Mouse (Mus musculus) neural tube, embryonic 11.5 days (tissue): ENCODE results near the gene Eif4g1. TPM values are rescaled to one million over a fixed set of nuclear protein-coding genes. Genes with fewer than 3 reads are reported as not detected.
A peak's percentile ranks its signal among the peaks of the same experiment; 100 is the strongest.

Experiments
- ATAC-seq: fragments of 200-750 bp; cut with Nextera tagmentation; 2 replicates; pipeline ENCODE4 v1.8.0; 2017; ENCODE audit warnings: moderate number of reproducible peaks, mild to moderate bottlenecking, moderate TSS enrichment, moderate library complexity; ENCODE audit not compliant: insufficient read depth, low FRiP score, low TSS enrichment
- DNase-seq: peaks from one replicate; pipeline ENCODE4 v3.0.0-alpha.2; 2015; ENCODE audit warnings: low spot score
- H3K27ac ChIP-seq: fragments of 300-500 bp; sonication (generic); 2 replicates; pipeline ENCODE4 v1.5.1; 2014; ENCODE audit warnings: low read depth, mild to moderate bottlenecking, low read length
- H3K27me3 ChIP-seq: fragments of 300-500 bp; sonication (generic); 2 replicates; pipeline ENCODE4 v1.6.1; 2014; ENCODE audit warnings: mild to moderate bottlenecking, low read length, mixed read lengths; ENCODE audit not compliant: control insufficient read depth, insufficient read depth
- H3K36me3 ChIP-seq: fragments of 300-500 bp; sonication (generic); 2 replicates; pipeline ENCODE4 v1.6.1; 2014; ENCODE audit warnings: mild to moderate bottlenecking, low read length, moderate library complexity, mixed read lengths; ENCODE audit not compliant: control insufficient read depth, insufficient read depth
- H3K4me1 ChIP-seq: fragments of 300-500 bp; sonication (generic); 2 replicates; pipeline ENCODE4 v1.6.1; 2014; ENCODE audit warnings: low read length, mixed read lengths; ENCODE audit not compliant: control insufficient read depth, insufficient read depth
- H3K4me2 ChIP-seq: fragments of 300-500 bp; sonication (generic); 2 replicates; pipeline ENCODE4 v1.6.1; 2014; ENCODE audit warnings: low read depth, mild to moderate bottlenecking, moderate library complexity
- H3K4me3 ChIP-seq: fragments of 300-500 bp; sonication (generic); 2 replicates; pipeline ENCODE4 v1.5.1; 2014; ENCODE audit warnings: low read depth, low read length
- H3K9ac ChIP-seq: fragments of 300-500 bp; sonication (generic); 2 replicates; pipeline ENCODE4 v1.6.1; 2014; ENCODE audit warnings: mild to moderate bottlenecking, low read length
- H3K9me3 ChIP-seq: fragments of 300-500 bp; sonication (generic); 2 replicates; pipeline ENCODE4 v1.6.1; 2016; ENCODE audit warnings: low read length; ENCODE audit not compliant: control insufficient read depth
- WGBS: fragments of 180-500 bp; shearing (Covaris S2); extraction: QIAGEN DNeasy Blood & Tissue Kit; methylation state at CpG from one replicate; pipeline ENCODE4 v1.1.7; 2014; 5-methylcytosine and 5-hydroxymethylcytosine counted together
- polyA plus RNA-seq: library from polyadenylated mRNA; unstranded; fragments of >200 nt; fragmentation: Nextera tagmentation; extraction: Ambion mirVana; gene quantifications from 2 replicates; pipeline ENCODE4 v1.2.1, GENCODE M21; 2014

Eif4g1 gene
- polyA plus RNA-seq, 1 experiment from 2014 or later: 164 TPM

DNA sequence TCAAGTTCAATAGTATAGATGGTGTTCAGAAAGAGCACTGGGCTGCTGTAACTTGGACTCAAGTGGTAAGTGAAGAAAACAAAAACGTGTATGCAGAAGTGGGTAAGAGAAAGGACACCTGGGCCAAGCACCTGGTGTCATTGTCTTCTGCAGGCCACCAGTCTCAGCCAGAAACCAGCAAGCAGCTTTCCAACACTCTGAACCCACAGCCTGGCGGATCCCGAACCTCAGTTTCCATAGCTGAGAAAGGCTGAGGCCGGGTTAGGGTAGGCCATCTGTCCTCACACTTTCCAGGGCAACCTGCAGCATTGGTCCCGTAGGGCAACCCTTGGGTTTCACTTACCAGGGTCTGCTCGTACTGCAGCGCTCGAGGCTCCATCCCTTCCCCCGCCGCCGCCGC, 47.5 kb downstream of the Eif4g1 start:
- Histone ChIP-seq H3K27me3 (no peaks in the 10 kb centered on the region), H3K36me3 (peaks cover 6% of the 10 kb centered on the region), H3K4me2 (peak overlapping the region; percentile 93), H3K9me3 (no peaks in the 10 kb centered on the region), H3K27ac (peak overlapping the region; percentile 88), H3K4me3 (peak overlapping the region; percentile 63), H3K9ac (peak overlapping the region; percentile 82), H3K4me1 (peaks cover 30% of the 10 kb centered on the region)
- WGBS: 0% methylated on average over 12 of the region's 12 CpGs
- DNase-seq (no peak), ATAC-seq (no peak; the same call in 1 of the 2 replicates)

DNA sequence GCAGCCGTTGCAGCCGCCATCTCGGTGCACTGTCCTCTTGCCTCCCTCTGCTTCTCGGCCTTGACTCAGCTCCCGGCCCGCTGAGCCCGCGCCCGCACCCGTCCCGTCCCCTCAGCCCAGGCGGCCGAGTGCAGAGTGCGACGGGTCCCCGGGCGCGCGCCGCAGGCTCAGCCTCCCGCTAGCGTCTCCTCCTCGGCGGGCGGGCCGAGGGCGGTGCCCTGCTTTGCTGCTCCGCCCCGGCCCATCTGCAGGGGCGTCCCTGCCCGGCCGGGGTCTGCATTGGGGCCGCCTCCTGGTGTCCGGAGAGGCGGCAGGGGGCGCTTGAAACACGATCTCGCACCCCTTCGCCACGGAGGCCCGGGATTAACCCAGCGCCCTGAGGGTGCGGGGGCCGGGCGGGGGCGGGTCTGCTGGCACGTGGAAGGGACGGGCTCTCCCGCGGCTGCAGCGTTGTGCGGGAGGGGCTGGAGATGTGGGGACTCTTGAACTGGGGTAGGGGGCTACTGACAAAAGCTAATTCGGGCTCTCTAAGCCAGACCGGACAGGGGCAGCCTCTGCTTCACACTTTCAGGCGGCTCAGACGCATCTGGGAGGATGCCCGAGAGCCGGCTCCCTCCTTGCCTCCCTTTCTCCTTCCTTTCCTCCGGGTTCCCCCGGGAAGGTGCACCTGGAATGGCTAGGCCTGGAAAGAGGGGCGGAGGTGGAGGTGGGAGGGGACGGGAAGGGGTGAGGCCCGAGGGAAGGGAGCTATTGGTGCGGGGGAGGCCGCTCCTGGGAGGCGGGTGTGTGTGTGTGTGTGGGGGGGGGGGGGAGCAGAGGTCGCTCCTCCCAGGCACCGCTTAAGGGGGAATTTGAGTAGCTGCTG, 48.1 kb downstream of the Eif4g1 start:
- peak overlapping the region; percentile 88 for H3K27ac ChIP-seq
- peaks cover 30% of the 10 kb centered on the region for H3K4me1 ChIP-seq
- no peaks in the 10 kb centered on the region for H3K27me3 ChIP-seq
- DNase-seq: peak; percentile 92
- peak overlapping the region; percentile 93 for H3K4me2 ChIP-seq
- WGBS: under 1% methylated on average over 61 of the region's 68 CpGs
- peak; percentile 88 for ATAC-seq
- H3K4me3 ChIP-seq: peak overlapping the region; percentile 63
- peaks cover 6% of the 10 kb centered on the region for H3K36me3 ChIP-seq
- peak overlapping the region; percentile 82 for H3K9ac ChIP-seq
- no peaks in the 10 kb centered on the region for H3K9me3 ChIP-seq

DNA sequence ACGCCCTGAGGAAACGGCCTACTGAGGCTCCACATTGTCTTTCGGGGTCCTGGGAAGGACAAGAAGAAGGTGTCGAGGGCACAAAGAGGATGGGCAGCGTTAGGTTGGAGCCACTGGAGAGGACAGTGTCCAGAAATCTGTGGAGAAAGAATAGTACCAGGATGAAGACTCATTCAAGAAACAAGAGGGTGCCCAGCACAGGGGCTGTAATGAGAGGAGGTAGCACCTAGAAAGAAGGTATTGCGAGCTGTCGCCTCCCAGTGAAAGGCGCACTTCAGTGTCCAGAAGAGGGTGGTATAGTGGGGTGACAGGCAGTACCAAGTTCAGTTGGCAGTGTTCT, 48.7 kb downstream of the Eif4g1 start:
- H3K4me1 ChIP-seq: peaks cover 30% of the 10 kb centered on the region

DNA sequence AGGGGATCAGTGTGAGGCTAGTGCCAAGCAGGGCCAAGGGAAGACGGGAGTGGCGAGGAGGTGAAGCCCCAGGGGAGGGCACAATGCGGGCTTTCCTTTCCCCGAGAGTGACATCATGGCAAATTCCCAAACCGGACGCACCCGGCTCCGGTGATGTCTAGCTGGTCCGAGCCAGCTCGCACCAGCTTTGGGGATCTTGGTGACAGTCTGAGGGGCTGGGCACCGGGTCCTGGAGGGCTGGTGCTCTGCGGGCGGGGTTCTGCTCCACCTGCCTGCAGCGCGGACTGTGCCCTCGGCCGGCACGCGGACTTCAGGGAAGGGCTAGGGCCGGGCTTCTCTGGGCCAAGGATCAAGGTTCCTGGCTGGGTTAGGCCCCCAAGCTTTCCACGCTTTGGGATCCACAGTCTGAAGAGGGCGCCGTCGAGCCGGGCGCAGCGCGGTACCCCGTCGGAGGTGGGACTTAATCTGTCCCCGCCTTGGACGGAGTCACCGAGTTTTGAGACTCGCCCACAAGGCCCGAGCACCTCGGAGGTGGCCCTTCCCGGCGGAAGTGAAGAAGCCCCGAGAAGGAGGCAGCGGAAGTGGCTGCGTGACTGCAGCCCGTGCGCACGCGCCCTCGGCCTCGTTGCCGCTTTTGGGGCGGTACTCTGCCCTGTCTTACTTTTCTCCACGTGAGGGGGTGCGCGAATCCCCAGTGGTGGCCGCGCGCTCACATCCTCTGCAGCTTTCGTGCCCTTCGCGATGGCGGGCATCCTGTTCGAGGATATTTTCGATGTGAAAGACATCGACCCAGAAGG, 49.3 kb downstream of the Eif4g1 start, which contains the start of the genes Polr2h and Clcn2:
Polr2h (plus strand) TSS at position 485 of the 797 bp plus-strand sequence.
Clcn2 (minus strand) TSS at position 566 of the 797 bp plus-strand sequence.
- Histone ChIP-seq H3K9ac (peak within 1 kb of the TSS; percentile 82), H3K9me3 (no peaks in the 10 kb centered on the region), H3K4me3 (peak within 1 kb of the TSS; percentile 63), H3K36me3 (peaks cover 6% of the 10 kb centered on the region), H3K4me1 (peaks cover 30% of the 10 kb centered on the region), H3K27me3 (no peaks in the 10 kb centered on the region), H3K4me2 (peak within 1 kb of the TSS; percentile 93), H3K27ac (peak within 1 kb of the TSS; percentile 88)
- DNase-seq: peak; percentile 94
- WGBS: under 1% methylated on average over 62 of the region's 62 CpGs
- ATAC-seq: peak; percentile 64

More for the DNA sequence above, 48.7 kb downstream of the Eif4g1 start:
- H3K9ac ChIP-seq: peak overlapping the region; percentile 82
- H3K27ac ChIP-seq: peak overlapping the region; percentile 88
- no peaks in the 10 kb centered on the region for H3K9me3 ChIP-seq
- peak overlapping the region; percentile 93 for H3K4me2 ChIP-seq
- ATAC-seq (peak; percentile 8), DNase-seq (no peak)
- H3K27me3 ChIP-seq: no peaks in the 10 kb centered on the region
- peaks cover 4% of the 10 kb centered on the region for H3K36me3 ChIP-seq
- H3K4me3 ChIP-seq: peak overlapping the region; percentile 63
- under 1% methylated on average over 8 of the region's 8 CpGs for WGBS

DNA sequence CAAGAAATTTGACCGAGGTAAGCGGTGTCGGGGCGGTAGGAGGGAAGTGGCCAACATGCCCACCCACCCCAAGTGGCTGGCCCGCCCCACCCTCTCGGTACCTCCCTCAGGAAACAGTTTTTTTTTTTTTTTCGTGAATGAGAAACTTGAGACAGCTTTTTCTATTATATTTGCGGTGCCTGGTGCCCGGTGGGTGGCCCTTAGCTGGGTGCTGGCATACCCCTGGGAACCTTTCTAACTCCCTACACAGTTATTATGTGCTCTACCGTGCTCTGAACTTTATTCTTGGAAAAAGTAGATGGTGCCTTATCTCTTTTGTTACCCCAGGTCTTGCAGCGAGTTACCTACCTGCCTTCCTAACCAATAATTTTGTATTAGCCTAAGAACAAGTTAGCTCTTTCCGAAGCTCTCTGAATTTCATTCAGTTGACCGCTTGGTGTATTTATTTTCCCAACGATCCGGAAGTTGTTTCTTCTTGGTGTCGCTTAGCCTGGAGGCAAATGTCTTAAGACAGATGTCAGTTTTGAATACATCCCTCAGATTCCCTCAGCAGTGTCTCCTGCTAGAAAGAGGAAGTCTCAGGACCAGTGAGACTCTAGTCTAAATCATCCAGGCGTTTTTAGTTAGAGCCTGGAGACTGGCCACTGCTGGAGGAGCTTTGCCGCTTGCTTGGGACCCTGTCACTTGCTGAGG, 50.0 kb downstream of the Eif4g1 start:
- peak; percentile 14; the same call in 1 of the 2 replicates for ATAC-seq
- WGBS: 5% methylated on average over 18 of the region's 18 CpGs
- peak overlapping the region; percentile 82 for H3K9ac ChIP-seq
- peaks cover 30% of the 10 kb centered on the region for H3K4me1 ChIP-seq
- peak overlapping the region; percentile 93 for H3K4me2 ChIP-seq
- peaks cover 5% of the 10 kb centered on the region for H3K36me3 ChIP-seq
- H3K27me3 ChIP-seq: no peaks in the 10 kb centered on the region
- DNase-seq: no peak
- H3K9me3 ChIP-seq: no peaks in the 10 kb centered on the region
- H3K27ac ChIP-seq: peak overlapping the region; percentile 88
- H3K4me3 ChIP-seq: peak overlapping the region; percentile 63

DNA sequence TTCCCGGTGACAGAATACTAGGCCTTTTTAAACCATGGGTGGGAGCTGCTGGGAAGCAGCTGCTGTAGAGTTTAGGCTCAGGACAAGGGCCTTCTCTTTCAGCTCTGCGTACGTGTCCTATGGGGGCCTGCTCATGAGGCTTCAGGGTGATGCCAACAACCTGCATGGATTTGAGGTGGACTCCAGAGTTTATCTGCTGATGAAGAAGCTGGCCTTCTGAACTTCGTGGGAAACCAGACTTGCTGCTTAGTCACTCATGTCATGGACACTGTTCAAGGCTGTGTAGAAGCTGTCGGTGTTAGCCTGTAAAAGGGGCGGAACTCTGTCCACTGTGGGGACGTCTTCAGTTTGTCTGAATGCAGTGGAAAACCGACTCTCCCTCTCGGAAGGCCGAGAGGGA, 53.7 kb downstream of the Eif4g1 start:
- no peaks in the 10 kb centered on the region for H3K9me3 ChIP-seq
- no peak overlapping the region for H3K9ac ChIP-seq
- 88% methylated on average over 10 of the region's 10 CpGs for WGBS
- peaks cover 2% of the 10 kb centered on the region; the same call in 1 of the 2 replicates for H3K36me3 ChIP-seq
- DNase-seq (no peak), ATAC-seq (no peak)
- H3K4me3 ChIP-seq: no peak overlapping the region
- no peaks in the 10 kb centered on the region for H3K27me3 ChIP-seq
- H3K27ac ChIP-seq: no peak overlapping the region
- no peak overlapping the region for H3K4me2 ChIP-seq
- peaks cover 10% of the 10 kb centered on the region for H3K4me1 ChIP-seq

DNA sequence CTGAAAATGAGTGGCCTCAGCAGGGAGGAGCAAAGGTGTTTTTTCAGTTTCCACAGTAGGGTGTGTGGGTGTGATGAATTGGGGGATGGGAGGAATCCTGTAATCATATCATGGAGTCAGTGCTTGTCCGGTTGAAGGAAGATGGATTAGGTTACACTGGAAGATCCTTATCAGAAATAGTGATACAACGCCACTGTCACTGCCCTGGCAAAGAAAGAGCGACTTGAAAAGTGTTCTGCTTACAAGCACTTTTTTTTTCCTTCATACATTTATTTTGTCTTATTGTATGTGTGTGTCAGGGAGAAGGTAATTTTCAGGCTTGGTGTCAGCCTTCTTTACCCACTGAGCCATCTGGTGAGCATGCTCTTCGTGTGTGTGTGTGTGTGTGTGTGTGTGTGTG, 54.6 kb downstream of the Eif4g1 start:
- WGBS: 67% methylated on average over 4 of the region's 4 CpGs
- no peak overlapping the region for H3K4me2 ChIP-seq
- no peaks in the 10 kb centered on the region for H3K27me3 ChIP-seq
- H3K4me1 ChIP-seq: peaks cover 5% of the 10 kb centered on the region
- ATAC-seq: no peak
- H3K9ac ChIP-seq: no peak overlapping the region
- no peak overlapping the region for H3K4me3 ChIP-seq
- DNase-seq: no peak
- H3K36me3 ChIP-seq: peaks cover 2% of the 10 kb centered on the region; the same call in 1 of the 2 replicates
- no peaks in the 10 kb centered on the region for H3K9me3 ChIP-seq
- H3K27ac ChIP-seq: no peak overlapping the region

DNA sequence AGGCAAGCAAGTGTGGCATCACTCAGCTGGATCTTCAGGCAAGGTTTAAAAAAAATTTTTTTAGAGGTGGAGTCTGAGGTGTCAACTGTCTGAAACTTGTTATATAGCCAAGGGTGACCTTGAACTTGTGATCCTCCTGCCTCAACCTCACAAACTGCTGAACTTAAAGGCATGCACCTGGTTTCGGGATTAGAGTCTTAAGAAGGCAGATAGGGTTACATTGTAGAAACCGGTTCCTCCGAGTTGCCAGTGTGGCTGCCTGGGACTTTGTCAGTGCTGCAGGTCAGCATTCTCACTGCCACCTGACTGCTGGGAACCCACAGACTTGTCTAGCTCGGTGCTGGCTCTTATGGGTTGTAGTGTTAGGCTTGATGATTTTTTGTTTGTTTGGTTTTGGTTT, 55.1 kb downstream of the Eif4g1 start:
- DNase-seq: no peak
- peaks cover 5% of the 10 kb centered on the region for H3K4me1 ChIP-seq
- H3K9me3 ChIP-seq: no peaks in the 10 kb centered on the region
- H3K4me3 ChIP-seq: no peak overlapping the region
- H3K27me3 ChIP-seq: no peaks in the 10 kb centered on the region
- peaks cover 2% of the 10 kb centered on the region; the same call in 1 of the 2 replicates for H3K36me3 ChIP-seq
- H3K4me2 ChIP-seq: no peak overlapping the region
- ATAC-seq: no peak
- H3K27ac ChIP-seq: no peak overlapping the region
- WGBS: 57% methylated on average over 4 of the region's 4 CpGs
- no peak overlapping the region for H3K9ac ChIP-seq
